Mouse (Mus musculus): ENCODE results near the gene Pgam1. TPM values are rescaled to one million over a fixed set of nuclear protein-coding genes. Genes with fewer than 3 reads are reported as not detected.

Pgam1 gene
- 366 and 408 TPM in 2 replicates for polyA plus RNA-seq (2012; rRNA removed)

DNA sequence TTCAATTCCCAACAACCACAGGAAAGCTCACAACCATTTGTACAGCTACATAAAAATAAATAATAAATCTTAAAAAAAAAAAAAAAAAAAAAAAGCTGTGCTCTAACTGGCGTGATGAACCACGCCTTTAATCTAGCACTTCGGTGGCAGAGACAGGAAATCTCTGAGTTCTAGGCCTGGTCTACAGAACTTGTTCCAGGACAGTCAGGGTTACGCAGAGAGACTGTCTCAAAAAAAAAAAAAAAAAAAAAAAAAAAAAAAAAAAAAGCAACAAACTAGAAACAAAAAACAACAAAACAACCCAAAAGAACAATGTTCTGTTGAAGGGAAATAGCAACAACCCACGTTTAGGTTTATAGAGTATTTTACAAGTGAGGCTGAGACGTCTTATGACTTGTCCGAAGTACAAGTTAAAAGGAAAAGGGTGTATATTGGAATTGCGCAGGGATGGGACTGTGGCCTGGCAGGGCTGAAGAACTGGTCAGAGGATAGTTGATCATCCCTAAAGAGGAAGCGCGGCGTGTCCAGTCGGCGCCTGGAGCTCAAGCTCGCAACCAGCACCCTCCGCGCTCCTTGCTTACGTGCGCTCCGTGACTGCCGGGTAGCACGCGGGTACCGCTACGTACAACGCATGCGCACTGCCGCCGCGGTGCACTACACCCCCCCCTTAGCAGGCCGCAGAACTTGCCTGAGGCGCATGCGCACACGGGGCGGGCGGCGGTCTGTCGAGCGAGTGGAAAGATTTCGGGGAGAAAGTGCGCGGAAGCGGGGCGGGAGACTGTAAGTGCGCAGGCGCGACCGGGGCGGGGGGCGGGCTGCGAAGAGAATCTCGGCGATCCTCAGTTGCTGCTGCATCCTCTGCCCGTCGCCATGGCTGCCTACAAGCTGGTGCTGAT lies at the start of gene Pgam1:
Pgam1 (plus strand) TSS at position 746 of the 896 bp plus-strand sequence.

DNA sequence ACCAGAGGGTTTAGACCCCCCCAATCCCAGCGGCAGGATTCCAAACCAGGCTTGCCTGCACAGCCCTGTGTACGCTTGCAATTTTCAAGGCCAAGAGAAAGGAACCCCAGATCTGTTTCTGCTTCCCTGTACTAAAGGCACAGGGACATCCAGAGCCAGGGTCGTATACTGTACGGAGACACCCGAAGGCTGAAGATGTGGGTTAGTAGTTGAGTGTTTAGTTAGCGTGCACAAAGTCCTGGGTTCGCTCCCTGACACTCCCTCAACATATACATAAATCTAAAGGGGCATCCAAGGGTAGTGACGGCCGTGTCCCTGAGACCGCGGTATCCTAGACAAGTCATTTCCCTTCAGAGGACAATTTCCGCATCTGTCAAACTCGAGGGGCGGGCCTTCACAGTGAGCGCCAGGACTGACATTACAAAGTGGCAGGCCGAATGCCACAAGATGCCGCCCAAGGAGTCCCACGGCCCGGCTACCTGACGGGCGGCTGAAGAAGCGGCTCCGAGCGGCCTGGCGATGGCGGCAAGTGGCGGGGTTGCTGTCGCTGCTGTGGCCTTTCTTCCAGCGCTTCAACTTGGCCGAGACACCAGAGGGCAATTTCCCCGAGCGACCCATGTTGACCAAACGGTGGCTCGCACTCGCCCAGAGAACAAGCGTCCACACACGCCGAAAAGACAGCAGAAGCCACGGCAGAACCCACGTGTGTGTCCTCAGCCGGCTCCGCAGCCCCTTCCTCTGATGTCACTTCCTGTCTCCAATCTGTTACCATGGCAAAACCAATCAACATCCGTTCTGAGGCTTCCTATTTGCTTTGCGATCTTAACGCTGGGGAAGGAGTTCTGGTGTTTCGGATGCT lies 16.0 kb upstream of the Pgam1 start, which contains the start of gene Rrp12:
Rrp12 (minus strand) TSS at position 714 of the 859 bp plus-strand sequence.

DNA sequence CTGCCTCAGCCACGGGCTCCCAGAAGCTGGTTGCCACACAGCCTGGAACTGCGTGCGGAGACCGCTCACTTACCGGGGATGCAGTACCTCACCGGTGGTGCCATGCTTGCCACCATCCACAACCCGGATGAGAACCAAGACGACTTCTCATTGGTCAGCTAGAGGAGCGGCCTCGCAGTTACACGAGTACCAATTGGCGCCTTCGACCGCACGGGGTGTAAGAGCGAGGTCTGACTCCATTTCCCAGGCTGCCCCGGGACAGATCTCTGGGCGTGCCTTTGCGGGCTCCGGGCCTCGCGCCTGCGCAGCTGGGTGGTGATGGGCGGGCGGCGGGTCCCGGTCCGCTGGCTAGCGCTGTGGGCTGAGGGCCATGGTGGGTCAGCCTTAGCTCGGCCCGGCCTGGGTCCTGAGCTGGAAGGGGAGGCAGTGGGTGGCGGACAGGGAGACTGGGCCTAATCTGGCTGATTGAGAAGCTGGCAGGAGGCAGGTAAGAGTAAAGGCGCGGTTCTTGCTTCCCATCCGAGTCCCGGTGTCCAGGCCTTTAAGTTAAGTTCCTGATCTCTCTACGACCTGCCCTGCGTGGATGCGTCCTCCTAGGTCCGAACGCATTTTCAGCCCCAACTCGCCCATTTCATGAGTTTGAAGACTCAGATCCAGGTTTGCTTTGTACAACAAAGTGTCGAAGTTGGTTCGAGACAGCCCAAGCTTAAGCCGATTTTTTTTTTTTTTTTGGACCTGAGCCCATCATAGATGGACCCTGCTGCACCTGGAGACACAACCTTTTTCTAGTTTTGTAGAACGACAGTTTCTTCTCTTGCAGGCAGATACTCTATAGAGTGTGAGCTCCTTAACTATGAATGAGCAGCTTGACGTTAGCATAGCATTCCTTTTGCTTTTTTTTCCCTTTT lies 21.7 kb downstream of the Pgam1 start, which contains the start of the genes Exosc1 and Zdhhc16:
Exosc1 (minus strand) TSS at position 245 of the 908 bp plus-strand sequence.
Zdhhc16 (plus strand) TSS at position 302 of the 908 bp plus-strand sequence.

Other genes with a start within 250 kb of the Pgam1 start
- 0.38 and 0.41 TPM in 2 replicates for gene Slit1, start 168.3 kb upstream of the Pgam1 start, polyA plus RNA-seq (2012; rRNA removed)
- gene Arhgap19, start 109.9 kb upstream of the Pgam1 start, polyA plus RNA-seq (2012; rRNA removed), result 13.7 and 15.6 TPM in 2 replicates
- 1.7 and 2.3 TPM in 2 replicates for gene Frat1, start 82.0 kb upstream of the Pgam1 start, polyA plus RNA-seq (2012; rRNA removed)
- gene Frat2, start 63.8 kb upstream of the Pgam1 start, polyA plus RNA-seq (2012; rRNA removed), result 3.1 and 4.1 TPM in 2 replicates
- gene Rrp12, start 15.8 kb upstream of the Pgam1 start, polyA plus RNA-seq (2012; rRNA removed), result 3.2 and 3.8 TPM in 2 replicates
- gene Exosc1, start 21.5 kb downstream of the Pgam1 start, polyA plus RNA-seq (2012; rRNA removed), result 13.8 and 14.0 TPM in 2 replicates
- gene Zdhhc16, start 21.6 kb downstream of the Pgam1 start, polyA plus RNA-seq (2012; rRNA removed), result 20.9 and 21.9 TPM in 2 replicates
- 18.2 and 22.0 TPM in 2 replicates for gene Mms19, start 69.2 kb downstream of the Pgam1 start, polyA plus RNA-seq (2012; rRNA removed)
- 9.3 TPM in 2 replicates for gene Ubtd1, start 69.8 kb downstream of the Pgam1 start, polyA plus RNA-seq (2012; rRNA removed)
- 0.05 and 0.06 TPM in 2 replicates for gene Ankrd2, start 124.1 kb downstream of the Pgam1 start, polyA plus RNA-seq (2012; rRNA removed)
- 73.2 and 87.5 TPM in 2 replicates for gene Hoga1, start 133.7 kb downstream of the Pgam1 start, polyA plus RNA-seq (2012; rRNA removed)
- gene 4933411K16Rik, start 140.3 kb downstream of the Pgam1 start, polyA plus RNA-seq (2012; rRNA removed), result 1.8 and 2.4 TPM in 2 replicates
- gene Morn4, start 174.4 kb downstream of the Pgam1 start, polyA plus RNA-seq (2012; rRNA removed), result 1.1 TPM in 2 replicates
- 16.6 and 17.3 TPM in 2 replicates for gene Pi4k2a, start 178.5 kb downstream of the Pgam1 start, polyA plus RNA-seq (2012; rRNA removed)
- 23.1 and 28.3 TPM in 2 replicates for gene Avpi1, start 217.1 kb downstream of the Pgam1 start, polyA plus RNA-seq (2012; rRNA removed)
- gene Marveld1, start 235.5 kb downstream of the Pgam1 start, polyA plus RNA-seq (2012; rRNA removed), result 17.8 and 21.1 TPM in 2 replicates